Mouse (Mus musculus): ENCODE results near the gene Lexm. TPM values are rescaled to one million over a fixed set of nuclear protein-coding genes. Genes with fewer than 3 reads are reported as not detected.

Lexm gene
- total RNA-seq, 2 experiments from 2014 or later: not detected

GRCm38 (mm10) chr4:106581865-106582204, 35.2 kb downstream of the Lexm start:
- DNase-seq: no peak

DNA sequence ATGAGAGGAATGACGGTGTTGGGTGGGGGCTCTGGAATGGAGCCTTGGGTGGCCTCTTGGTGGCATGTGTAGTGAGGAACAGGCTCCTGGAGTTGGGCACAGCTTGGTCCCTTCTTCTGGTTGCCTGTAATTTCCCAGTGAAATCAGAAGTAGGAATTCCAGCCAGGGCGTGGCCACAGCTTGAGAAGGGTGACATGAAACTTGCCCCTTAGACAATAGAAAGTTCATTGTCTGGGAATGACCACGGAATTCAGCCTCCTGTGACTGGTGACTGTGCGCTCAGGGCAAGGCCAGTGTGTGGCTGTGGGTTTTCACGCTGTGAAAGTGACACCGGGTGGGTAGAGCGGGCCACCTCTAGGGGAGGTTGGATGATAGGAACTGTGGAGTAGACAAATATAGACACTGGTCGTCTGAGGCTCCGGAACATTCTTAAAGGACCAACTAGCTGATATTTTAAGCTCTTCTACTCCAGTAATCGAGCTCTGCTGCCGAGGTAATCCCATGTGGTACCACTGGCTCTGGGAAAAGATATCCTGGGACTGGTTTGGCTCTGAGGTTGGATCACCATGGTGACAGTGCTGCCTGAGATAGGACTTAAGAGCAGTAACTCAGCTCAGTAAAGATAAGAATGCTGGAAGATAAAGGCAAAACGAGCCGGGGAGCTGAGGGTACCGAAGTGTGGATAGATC, 35.7 kb downstream of the Lexm start:
- DNase-seq: peak; percentile 17 to 51

DNA sequence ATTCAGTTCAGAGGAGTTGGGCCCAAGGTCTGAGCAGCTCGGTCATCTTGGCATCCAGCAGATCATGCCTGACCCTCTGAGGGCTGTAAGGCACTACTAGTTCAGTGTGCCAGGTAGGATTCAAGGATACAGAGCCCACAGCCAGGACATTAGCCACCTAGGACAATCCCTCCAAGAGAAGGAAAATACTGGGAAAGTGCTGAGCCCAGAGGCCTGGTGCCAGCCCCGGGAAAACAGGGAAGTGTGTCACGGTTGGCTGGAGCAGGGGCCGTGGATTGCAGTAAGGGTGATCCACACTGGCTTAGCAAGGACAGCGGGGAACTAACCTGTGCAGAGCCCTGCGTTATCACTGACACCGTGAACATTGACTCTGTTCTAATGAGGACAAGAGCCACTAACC, 39.5 kb downstream of the Lexm start:
- no peak for DNase-seq

- no peak for DNase-seq
Observed at GRCm38 (mm10) chr4:106575022-106575421, 42.0 kb downstream of the Lexm start.

DNA sequence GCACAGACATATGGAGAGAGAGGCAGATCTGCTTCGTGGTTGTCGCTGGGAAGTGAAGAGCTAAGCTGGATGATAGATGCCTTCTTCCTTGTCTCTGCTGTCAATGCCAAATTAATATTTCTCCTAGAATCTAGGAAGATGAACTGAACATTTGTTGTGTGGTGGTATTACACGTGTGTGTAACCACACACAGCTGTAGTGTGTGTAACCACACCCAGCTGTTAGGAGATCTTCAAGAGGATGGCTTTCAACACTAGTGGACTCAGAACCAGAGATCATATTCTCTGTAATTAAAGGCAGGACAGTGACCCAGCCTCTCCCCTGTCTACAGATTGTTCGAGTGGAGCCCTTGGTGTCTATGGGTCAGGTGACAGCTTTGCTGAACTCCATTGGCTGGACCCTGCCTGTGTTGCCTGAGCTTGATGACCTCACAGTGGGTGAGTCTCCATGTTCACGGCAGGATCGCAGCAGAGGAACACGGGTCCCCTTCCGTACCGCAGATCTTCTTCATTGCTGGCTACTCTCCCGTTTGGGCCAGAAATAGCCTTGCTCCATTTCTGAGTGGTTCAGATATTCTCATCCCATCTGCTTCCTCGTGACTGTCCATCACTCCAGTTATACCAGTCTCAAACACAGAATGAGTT, 45.8 kb downstream of the Lexm start:
- no peak for DNase-seq

- DNase-seq: no peak
Observed at GRCm38 (mm10) chr4:106569680-106570079, 47.4 kb downstream of the Lexm start.

DNA sequence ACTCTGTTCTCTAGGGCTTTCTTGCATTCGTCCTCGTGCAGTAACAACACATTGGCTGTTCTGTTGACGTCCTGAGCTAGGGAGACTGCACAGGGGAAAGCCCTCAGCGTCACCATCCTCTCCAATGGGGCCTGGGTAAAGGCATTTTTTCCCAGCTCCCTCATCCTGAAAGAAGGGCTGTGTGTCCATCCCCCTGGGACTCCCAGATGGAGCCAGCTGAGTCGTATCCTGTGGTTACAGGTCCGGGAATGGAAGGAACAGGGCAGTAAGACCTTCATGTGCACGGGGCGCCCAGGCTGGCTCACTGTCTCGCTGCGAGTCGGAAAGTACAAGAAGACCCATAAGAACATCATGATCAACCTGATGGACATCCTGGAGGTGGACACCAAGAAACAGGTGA, 52.9 kb downstream of the Lexm start:
- no peak for DNase-seq

DNA sequence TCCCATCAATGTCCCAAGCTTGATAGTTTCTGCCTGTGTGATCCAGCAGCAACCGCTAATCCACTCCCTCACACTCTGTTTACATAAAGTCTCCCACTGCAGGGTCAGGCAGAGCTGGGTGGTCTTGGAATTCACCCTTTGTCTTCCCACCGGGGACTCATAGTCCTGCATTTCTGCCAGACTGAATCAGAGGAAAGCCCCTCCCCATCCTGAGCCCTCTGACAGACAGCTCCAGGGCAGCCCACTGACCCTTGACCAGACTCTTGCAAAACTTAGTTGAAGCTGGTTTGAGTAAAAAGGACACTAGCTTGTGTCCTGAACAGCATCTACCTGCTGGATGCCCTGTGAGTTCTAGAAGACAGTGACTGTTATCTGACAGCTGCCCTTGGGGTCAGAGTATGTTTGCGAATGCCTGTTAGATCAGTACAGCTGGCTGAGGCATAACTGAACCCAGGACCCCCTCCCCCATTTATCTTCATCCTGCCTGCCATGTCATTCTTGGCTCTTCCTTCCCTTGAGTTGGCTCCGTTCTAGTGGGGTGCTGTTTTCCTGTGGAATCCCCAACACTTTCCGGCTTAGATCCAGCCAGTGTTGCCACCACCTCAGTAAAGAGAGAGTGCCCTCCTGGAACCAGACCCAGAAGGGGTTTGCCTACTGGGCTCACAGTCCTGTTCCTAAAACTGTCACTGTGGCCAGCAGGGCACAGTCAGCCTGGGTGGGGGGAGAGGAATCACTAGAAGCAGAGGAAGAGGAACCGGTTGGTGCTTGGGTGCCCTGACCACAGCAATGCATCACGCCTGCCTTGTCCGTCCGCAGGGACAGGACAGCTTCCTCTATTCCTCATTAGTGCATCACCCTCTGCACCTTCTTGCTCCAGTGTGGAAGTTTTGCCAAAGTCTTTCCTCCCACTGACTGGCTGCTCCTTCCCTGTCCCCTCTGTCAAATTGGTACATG, 53.9 kb downstream of the Lexm start:
- no peak for DNase-seq

DNA sequence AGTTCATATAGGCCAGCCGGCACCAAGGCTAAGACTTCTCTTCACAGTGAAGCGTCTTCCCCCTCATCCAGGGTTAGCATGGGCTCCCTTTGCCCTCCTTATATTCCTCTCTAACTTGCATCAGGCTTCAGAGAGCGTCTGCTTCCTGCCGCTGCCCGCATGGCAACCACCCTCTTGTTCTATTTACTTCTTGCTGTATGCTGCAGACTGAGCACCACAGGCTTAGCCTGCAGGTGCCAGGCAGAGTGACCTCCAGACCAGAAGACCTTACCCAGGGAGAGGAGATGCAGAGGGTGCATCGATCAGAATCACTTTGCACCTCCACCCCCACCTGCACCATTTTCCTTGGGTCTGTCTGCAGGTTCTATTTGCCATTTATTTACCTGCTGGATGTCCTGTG, 55.0 kb downstream of the Lexm start:
- no peak for DNase-seq

DNA sequence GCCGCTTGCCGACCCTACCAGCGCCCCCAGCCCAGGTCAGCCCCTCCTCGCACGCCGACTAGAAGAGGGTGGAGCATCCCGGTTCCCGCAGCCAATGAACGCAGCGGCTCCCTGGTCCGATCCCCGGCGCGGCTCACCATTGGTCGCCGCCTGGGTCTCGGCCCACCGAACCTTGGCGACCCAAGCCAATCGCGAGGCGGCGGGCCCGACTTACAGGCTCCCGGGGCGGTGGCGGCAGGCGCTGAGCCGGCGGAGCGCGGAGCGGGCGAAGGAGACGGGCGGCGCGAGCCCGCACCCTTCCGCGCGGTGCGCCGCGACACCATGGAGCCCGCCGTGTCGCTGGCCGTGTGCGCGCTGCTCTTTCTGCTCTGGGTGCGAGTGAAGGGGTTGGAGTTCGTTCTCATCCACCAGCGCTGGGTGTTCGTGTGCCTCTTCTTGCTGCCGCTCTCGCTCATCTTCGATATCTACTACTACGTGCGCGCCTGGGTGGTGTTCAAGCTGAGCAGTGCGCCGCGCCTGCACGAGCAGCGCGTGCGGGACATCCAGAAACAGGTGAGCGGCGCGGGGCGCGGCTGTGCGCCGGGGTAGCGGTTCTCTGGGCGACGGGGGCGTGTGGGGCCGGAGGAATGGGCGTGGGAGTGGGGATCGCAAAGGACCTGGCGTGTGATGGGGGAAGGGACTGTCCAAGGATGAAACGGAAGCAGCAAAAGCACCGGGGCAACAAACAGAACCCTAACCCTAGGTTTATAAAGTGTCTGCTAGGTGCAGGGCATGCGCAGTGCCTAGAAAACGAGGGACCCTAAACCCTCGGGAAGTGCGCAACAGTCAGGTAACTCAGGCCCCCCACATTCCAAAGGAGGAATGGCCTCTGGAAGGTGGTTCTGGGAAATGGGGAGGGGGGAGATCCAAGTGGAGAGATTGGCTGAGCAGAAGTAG, 55.9 kb downstream of the Lexm start, which contains the start of gene Dhcr24:
Dhcr24 (plus strand) TSS at position 193 of the 936 bp plus-strand sequence.
- DNase-seq: peak; percentile 81 to 90

DNA sequence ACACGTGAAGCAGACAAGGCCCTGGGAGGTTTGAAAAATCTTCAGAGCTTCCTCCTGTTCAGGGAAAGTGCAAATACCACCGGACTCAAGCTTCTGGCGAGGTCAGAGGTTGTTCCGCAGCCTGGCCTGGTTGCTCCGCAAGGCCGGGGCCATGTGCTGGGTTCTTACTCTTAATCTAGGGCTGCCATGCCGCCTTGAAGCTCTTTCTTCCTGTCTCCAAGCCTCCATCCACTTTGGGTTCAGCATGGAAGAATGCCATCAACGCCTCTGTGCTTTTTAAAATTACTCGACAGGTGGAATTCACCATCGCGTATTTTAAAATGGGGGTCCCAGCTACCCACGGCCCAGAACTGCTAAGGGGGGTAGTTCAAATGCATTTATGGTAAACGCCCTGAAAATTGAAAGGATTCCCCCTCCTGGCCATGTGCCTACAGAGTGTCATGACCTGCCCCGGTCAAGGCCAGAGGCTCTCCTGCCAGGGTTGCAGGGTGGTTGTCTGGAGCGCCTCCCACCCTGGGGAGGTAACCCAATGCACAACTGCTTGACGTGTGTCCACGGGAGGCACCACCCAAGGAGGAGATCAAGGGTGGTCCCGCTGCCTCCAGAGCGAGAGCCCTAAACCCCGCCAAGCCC, 56.7 kb downstream of the Lexm start:
- DNase-seq: no peak

- DNase-seq: no peak
Observed at GRCm38 (mm10) chr4:106559343-106560212, 57.5 kb downstream of the Lexm start.

GRCm38 (mm10) chr4:106557978-106558377, 59.1 kb downstream of the Lexm start:
- no peak for DNase-seq

- DNase-seq: no peak
Observed at GRCm38 (mm10) chr4:106557262-106557661, 59.8 kb downstream of the Lexm start.

GRCm38 (mm10) chr4:106550516-106551166, 66.4 kb downstream of the Lexm start:
- no peak for DNase-seq

- DNase-seq: no peak
Observed at GRCm38 (mm10) chr4:106548113-106548512, 68.9 kb downstream of the Lexm start.

DNA sequence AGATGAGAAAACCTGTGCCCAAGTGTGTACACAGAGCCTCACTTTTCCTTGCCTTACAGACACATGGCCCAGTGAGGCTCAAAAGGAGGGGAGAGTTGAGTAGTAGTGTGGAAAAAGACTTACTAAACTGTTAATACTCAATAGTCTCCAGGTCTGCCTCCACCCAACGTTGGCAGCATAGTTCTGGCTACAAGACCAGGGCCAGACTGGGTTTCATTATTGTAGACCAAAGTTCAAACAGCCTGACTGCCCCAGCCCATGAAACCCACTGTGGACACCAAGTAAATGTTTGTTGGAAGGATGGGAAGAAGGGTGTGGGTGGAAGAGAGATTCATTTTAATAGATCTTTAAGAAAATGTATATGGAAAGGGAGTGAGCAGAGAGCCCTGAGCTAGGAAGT, 70.1 kb downstream of the Lexm start:
- DNase-seq: no peak

- DNase-seq: no peak
Observed at GRCm38 (mm10) chr4:106545817-106546373, 71.1 kb downstream of the Lexm start.

- DNase-seq: no peak
Observed at GRCm38 (mm10) chr4:106542211-106542610, 74.8 kb downstream of the Lexm start.

Measured in heart, adult 18-20 months (tissue).